ENCODE assay signal across 8 mouse cellular contexts in the genomic region with DNA sequence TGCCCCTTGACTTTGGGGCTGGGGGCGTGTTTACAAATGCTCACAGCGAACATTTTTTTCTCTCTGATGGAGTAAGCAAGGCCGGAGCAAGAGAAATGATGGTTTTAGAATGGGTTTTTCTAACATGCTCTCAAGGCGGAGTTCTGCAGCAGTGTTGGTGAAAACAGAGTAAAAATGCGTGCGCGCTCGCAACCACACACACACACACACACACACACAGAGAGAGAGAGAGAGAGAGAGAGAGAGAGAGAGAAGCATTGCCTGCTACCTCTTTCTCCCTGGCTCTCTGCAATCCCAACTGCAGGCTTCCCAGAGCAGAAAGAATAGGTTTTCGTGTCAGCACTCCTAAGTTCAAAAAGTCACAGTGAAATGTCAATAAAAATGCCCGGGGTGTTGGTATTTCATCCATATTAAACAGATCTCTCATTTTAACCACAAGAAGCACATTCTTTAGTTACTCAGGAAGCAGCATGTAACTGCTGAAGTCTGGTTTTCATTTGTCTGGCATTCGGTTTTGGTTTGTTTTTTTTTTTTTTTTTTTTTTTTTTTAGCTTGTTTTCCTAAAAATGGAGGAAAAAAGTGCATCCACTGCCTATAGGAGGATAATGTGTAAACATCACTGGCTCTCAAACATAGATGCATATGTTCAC. TPM values are rescaled to one million over a fixed set of nuclear protein-coding genes. Genes with fewer than 3 reads are reported as not detected.
DNase-seq lines count a peak whose midpoint lies in the region; ATAC-seq and TF ChIP-seq lines count a peak whose summit lies in the region.

No protein-coding gene starts in this region.

- H3K9me3 ChIP-seq in intestine, embryonic 14.5 days (ENCODE audit: control insufficient read depth, low read length): no peaks in the 10 kb centered on the region
- H3K9me3 ChIP-seq in neural tube, embryonic 14.5 days (ENCODE audit: control insufficient read depth, low read length): no peaks in the 10 kb centered on the region

- no peak for ATAC-seq in intestine, embryonic 14.5 days (replicated peaks; ENCODE audit: low FRiP score, low TSS enrichment, low read depth)
- ATAC-seq in neural tube, embryonic 14.5 days (ENCODE audit: low read depth): no peak

- peak overlapping the region; percentile 85 for H3K4me2 ChIP-seq in intestine, embryonic 14.5 days (ENCODE audit: low read length)
- peak overlapping the region; percentile 50 for H3K4me2 ChIP-seq in neural tube, embryonic 14.5 days (ENCODE audit: low read depth, low read length)

- peaks cover 19% of the 10 kb centered on the region for H3K4me1 ChIP-seq in liver, adult 2 months (ENCODE audit: control insufficient read depth, insufficient read depth, low read length)
- H3K4me1 ChIP-seq in intestine, embryonic 14.5 days (replicated peaks; ENCODE audit: control insufficient read depth, insufficient read depth, low read length): peaks cover 16% of the 10 kb centered on the region
- H3K4me1 ChIP-seq in neural tube, embryonic 14.5 days (ENCODE audit: control insufficient read depth, insufficient read depth, low read length): peaks cover 5% of the 10 kb centered on the region; the same call in 1 of the 2 replicates

- peak overlapping the region; percentile 64 for H3K27ac ChIP-seq in liver, adult 2 months (replicated peaks; ENCODE audit: insufficient read depth, low read depth, low read length)
- H3K27ac ChIP-seq in intestine, embryonic 14.5 days (ENCODE audit: low read depth): peak overlapping the region; percentile 87
- H3K27ac ChIP-seq in neural tube, embryonic 14.5 days (ENCODE audit: low read depth, low read length): peak overlapping the region; percentile 80; the same call in 1 of the 2 replicates

- peak; percentile 65 for DNase-seq in liver, adult 2 months (ENCODE audit: extremely low read depth, low read depth, low spot score)
- DNase-seq in liver: no peak
- DNase-seq in embryo, embryonic 10.5 days (ENCODE audit: low spot score): peak; percentile 64
- DNase-seq in intestine, embryonic 14.5 days (ENCODE audit: low spot score): no peak
- DNase-seq in left cerebral cortex, postnatal 4 days: no peak
- DNase-seq in testis, postnatal 14 days (ENCODE audit: low spot score): no peak
- DNase-seq in cerebellum, adult 11 months: no peak

- intact Hi-C loops in left cerebral cortex, postnatal 4 days (cut with DNase I): no loop called here

- H3K4me3 ChIP-seq in liver, adult 2 months (ENCODE audit: insufficient read depth, low read depth, low read length): peak overlapping the region; percentile 76; the same call in 1 of the 2 replicates
- H3K4me3 ChIP-seq in intestine, embryonic 14.5 days (ENCODE audit: low read depth, low read length): peak overlapping the region; percentile 90
- H3K4me3 ChIP-seq in neural tube, embryonic 14.5 days (ENCODE audit: low read depth, low read length): peak overlapping the region; percentile 84

- no peaks in the 10 kb centered on the region for H3K27me3 ChIP-seq in liver, adult 2 months (ENCODE audit: control insufficient read depth, insufficient read depth, low read length)
- no peaks in the 10 kb centered on the region for H3K27me3 ChIP-seq in intestine, embryonic 14.5 days (replicated peaks; ENCODE audit: control insufficient read depth, insufficient read depth, low read length)
- H3K27me3 ChIP-seq in neural tube, embryonic 14.5 days (ENCODE audit: control insufficient read depth, insufficient read depth, low read length): peaks cover 2% of the 10 kb centered on the region; the same call in 1 of the 2 replicates

- no peaks in the 10 kb centered on the region for H3K36me3 ChIP-seq in liver, adult 2 months (ENCODE audit: control insufficient read depth, insufficient read depth, low read length)
- H3K36me3 ChIP-seq in intestine, embryonic 14.5 days (ENCODE audit: control insufficient read depth, insufficient read depth, low read length): no peaks in the 10 kb centered on the region
- H3K36me3 ChIP-seq in neural tube, embryonic 14.5 days (ENCODE audit: control insufficient read depth, insufficient read depth, low read length): no peaks in the 10 kb centered on the region

- peak overlapping the region; percentile 98 for H3K9ac ChIP-seq in liver, adult 2 months (ENCODE audit: low read depth, low read length)
- H3K9ac ChIP-seq in intestine, embryonic 14.5 days (ENCODE audit: low read length): peak overlapping the region; percentile 84
- H3K9ac ChIP-seq in neural tube, embryonic 14.5 days (replicated peaks; ENCODE audit: low read depth, low read length): no peak overlapping the region; the same call in 1 of the 2 replicates

- H3K79me2 ChIP-seq in liver, adult 2 months (ENCODE audit: control insufficient read depth, insufficient read depth, low read length): peaks cover 17% of the 10 kb centered on the region

- 4% methylated on average over 11 of the region's 11 CpGs for WGBS in liver, adult 2 months
- WGBS in intestine, embryonic 14.5 days: 4% methylated on average over 11 of the region's 11 CpGs
- WGBS in neural tube, embryonic 14.5 days: 7% methylated on average over 11 of the region's 11 CpGs

- TF ChIP-seq POLR2A in liver, adult 2 months (IDR thresholded peaks at IDR 0.05; ENCODE audit: extremely low read depth, insufficient read depth, low read length): no peak

- no peak for TF ChIP-seq CTCF in liver, adult 2 months (IDR thresholded peaks at IDR 0.05; ENCODE audit: low read depth, low read length)

RNA-seq across cellular contexts. Expression of gene Pitpnc1, which starts 0.7 kb away (rescaled TPM):
- total RNA-seq in liver, adult 2 months (2014; rRNA removed): 9.4 and 10.5 TPM in 2 replicates
- 3.5 and 4.1 TPM in 2 replicates for polyA plus RNA-seq in liver, adult 2 months (2012; rRNA removed)
- 18.2 and 22.1 TPM in 2 replicates for polyA plus RNA-seq in intestine, embryonic 14.5 days (2014; fragmentation: Nextera tagmentation; extraction: Ambion mirVana)
- 45.2 and 51.3 TPM in 2 replicates for polyA plus RNA-seq in neural tube, embryonic 14.5 days (2014; fragmentation: Nextera tagmentation; extraction: Ambion mirVana)
- total RNA-seq in left cerebral cortex, postnatal 4 days (2021): 10 to 100 TPM; 78.8 to 79.4 TPM

RNA-seq across cellular contexts. Expression of gene Psmd12, which starts 8.1 kb away (rescaled TPM):
- total RNA-seq in liver, adult 2 months (2014; rRNA removed): 53.5 and 54.7 TPM in 2 replicates
- 14.5 and 15.9 TPM in 2 replicates for polyA plus RNA-seq in liver, adult 2 months (2012; rRNA removed)
- polyA plus RNA-seq in intestine, embryonic 14.5 days (2014; fragmentation: Nextera tagmentation; extraction: Ambion mirVana): 172 and 186 TPM in 2 replicates
- polyA plus RNA-seq in neural tube, embryonic 14.5 days (2014; fragmentation: Nextera tagmentation; extraction: Ambion mirVana): 159 and 167 TPM in 2 replicates
- total RNA-seq in left cerebral cortex, postnatal 4 days (2021): 10 to 100 TPM; 76.0 to 78.0 TPM

Comparison
In these comparisons a context has a peak if more than half of its experiments do, and no peak if none do; other contexts are left out.
1. DNase-seq: peak in liver, adult 2 months (single experiment) and embryo, embryonic 10.5 days (single experiment); none in liver (single experiment), intestine, embryonic 14.5 days (single experiment), left cerebral cortex, postnatal 4 days (single experiment), testis, postnatal 14 days (single experiment) and cerebellum, adult 11 months (single experiment).
2. Peak in every context shown above with its lines, with median percentiles within 50 percentile points of each other: H3K27ac ChIP-seq and H3K4me3 ChIP-seq.